Mouse (Mus musculus) heart, embryonic 16.5 days (tissue): Measurements from ENCODE around the gene Apln. TPM values are rescaled to one million over a fixed set of nuclear protein-coding genes. Genes with fewer than 3 reads are reported as not detected.

Experiments used
- ATAC-seq: fragments of 200-750 bp; cut with Nextera tagmentation; replicated peaks from 2 replicates; pipeline ENCODE4 v1.8.0; 2017; ENCODE audit warnings: moderate number of reproducible peaks; ENCODE audit not compliant: insufficient read depth, low FRiP score; ENCODE audit errors: extremely low read depth
- H3K27ac ChIP-seq: fragments of 300-500 bp; sonication (generic); 2 replicates; pipeline ENCODE4 v1.5.1; 2014; ENCODE audit warnings: mild to moderate bottlenecking, low read length, control low read depth, moderate library complexity
- H3K27me3 ChIP-seq: fragments of 300-500 bp; sonication (generic); 2 replicates; pipeline ENCODE4 v1.6.1; 2014; ENCODE audit warnings: low read length, mixed read lengths; ENCODE audit not compliant: control insufficient read depth, insufficient read depth
- H3K36me3 ChIP-seq: fragments of 300-500 bp; sonication (generic); 2 replicates; pipeline ENCODE4 v1.6.1; 2014; ENCODE audit not compliant: control insufficient read depth, insufficient read depth
- H3K4me1 ChIP-seq: fragments of 300-500 bp; sonication (generic); 2 replicates; pipeline ENCODE4 v1.6.1; 2014; ENCODE audit warnings: low read length, mixed read lengths; ENCODE audit not compliant: control insufficient read depth, insufficient read depth
- H3K4me2 ChIP-seq: fragments of 300-500 bp; sonication (generic); 2 replicates; pipeline ENCODE4 v1.6.1; 2014; ENCODE audit warnings: low read depth, mild to moderate bottlenecking, control low read depth, low read length
- H3K4me3 ChIP-seq: fragments of 300-500 bp; sonication (generic); 2 replicates; pipeline ENCODE4 v1.5.1; 2014; ENCODE audit warnings: mild to moderate bottlenecking, control low read depth, low read length
- H3K9ac ChIP-seq: fragments of 300-500 bp; sonication (generic); 2 replicates; pipeline ENCODE4 v1.6.1; 2014; ENCODE audit warnings: low read length, control low read depth
- H3K9me3 ChIP-seq: fragments of 300-500 bp; sonication (generic); replicated peaks from 2 replicates; pipeline ENCODE4 v1.6.1; 2016; ENCODE audit warnings: low read length; ENCODE audit not compliant: control insufficient read depth
- WGBS: fragments of 180-500 bp; shearing (Covaris S2); extraction: QIAGEN DNeasy Blood & Tissue Kit; methylation state at CpG from one replicate; pipeline ENCODE4 v1.1.7; 2014; 5-methylcytosine and 5-hydroxymethylcytosine counted together
- polyA plus RNA-seq: library from polyadenylated mRNA; unstranded; fragments of >200 nt; fragmentation: Nextera tagmentation; extraction: Ambion mirVana; gene quantifications from 2 replicates; pipeline ENCODE4 v1.2.1, GENCODE M21; 2015

Gene Apln
- polyA plus RNA-seq, 1 experiment from 2014 or later = 7.9 TPM

DNA sequence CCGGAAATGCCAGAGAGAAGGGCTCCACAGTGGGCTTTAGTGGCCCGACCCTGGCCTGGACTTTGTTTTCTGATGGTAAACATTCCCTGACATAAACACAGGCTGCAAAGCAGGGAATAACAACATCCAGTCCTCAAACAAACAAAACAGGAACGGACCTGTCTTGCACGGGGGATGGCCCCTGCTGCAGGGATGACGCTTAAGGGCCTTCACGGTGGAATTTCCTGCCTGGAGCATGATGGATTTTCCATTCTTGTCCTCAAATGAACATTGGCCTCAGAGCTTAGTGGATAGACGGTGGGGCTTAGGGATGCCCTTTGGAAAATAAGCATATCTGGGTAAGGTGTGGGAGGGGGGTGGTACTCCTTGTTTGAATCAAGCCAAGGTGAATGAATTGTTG lies 33.5 kb downstream of the Apln start:
- ATAC-seq = no peak
- no peak overlapping the region for H3K4me2 ChIP-seq
- no peak overlapping the region for H3K9ac ChIP-seq
- H3K4me1 ChIP-seq = no peaks in the 10 kb centered on the region
- no peaks in the 10 kb centered on the region for H3K36me3 ChIP-seq
- no peaks in the 10 kb centered on the region for H3K27me3 ChIP-seq
- no peak overlapping the region for H3K27ac ChIP-seq
- H3K9me3 ChIP-seq = no peaks in the 10 kb centered on the region
- H3K4me3 ChIP-seq = no peak overlapping the region
- 60% methylated on average over 7 of the region's 7 CpGs for whole genome bisulfite sequencing

DNA sequence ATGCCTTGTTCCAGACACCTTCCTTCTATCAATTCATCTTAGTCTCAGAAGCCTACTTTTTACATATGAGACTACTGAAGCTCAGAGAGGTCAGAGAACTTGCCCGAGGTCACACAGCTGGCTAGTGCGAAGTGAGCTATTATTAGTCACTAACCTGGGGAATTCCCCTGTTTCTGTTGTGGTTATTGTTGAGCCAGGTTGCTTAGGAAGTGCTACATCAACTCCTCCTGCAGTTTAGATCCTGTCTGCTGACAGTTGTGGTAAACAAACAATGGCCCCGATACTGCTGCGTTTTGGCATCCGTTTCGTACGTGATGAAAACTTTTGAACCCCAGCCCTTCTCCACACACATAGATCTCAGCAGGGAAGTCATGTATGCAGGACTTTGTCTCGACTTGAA lies 36.2 kb downstream of the Apln start:
- 67% methylated on average over 8 of the region's 8 CpGs for WGBS
- Histone ChIP-seq H3K27ac (no peak overlapping the region), H3K9me3 (no peaks in the 10 kb centered on the region)

GRCm38 (mm10) chrX:47992606-47993005 lies 42.0 kb downstream of the Apln start:
- H3K4me2 ChIP-seq = peak overlapping the region; percentile 37
- 0 out of 2 replicates have a peak overlapping the region, but pooled peaks have one; percentile 19 for H3K4me3 ChIP-seq
- H3K27me3 ChIP-seq = no peaks in the 10 kb centered on the region
- 0 out of 2 replicates have a peak, but pooled peaks cover 2% of the 10 kb centered on the region for H3K4me1 ChIP-seq
- no peaks in the 10 kb centered on the region for H3K36me3 ChIP-seq
- no peaks in the 10 kb centered on the region for H3K9me3 ChIP-seq
- 11% methylated on average over 8 of the region's 8 CpGs for WGBS
- ATAC-seq = no peak
- H3K9ac ChIP-seq = no peak overlapping the region
- no peak overlapping the region for H3K27ac ChIP-seq

More for the DNA sequence above, 36.2 kb downstream of the Apln start:
- no peak for ATAC-seq
- H3K4me2 ChIP-seq = no peak overlapping the region
- no peaks in the 10 kb centered on the region for H3K27me3 ChIP-seq
- no peaks in the 10 kb centered on the region for H3K36me3 ChIP-seq
- H3K4me1 ChIP-seq = no peaks in the 10 kb centered on the region
- H3K9ac ChIP-seq = no peak overlapping the region
- no peak overlapping the region for H3K4me3 ChIP-seq

- Histone ChIP-seq H3K9me3 (no peaks in the 10 kb centered on the region), H3K36me3 (no peaks in the 10 kb centered on the region)
- WGBS = 56% methylated on average over 8 of the region's 8 CpGs
These were observed 46.6 kb downstream of the Apln start for GRCm38 (mm10) chrX:47988024-47988423.

GRCm38 (mm10) chrX:47985000-47985619 lies 49.5 kb downstream of the Apln start:
- no peaks in the 10 kb centered on the region for H3K4me1 ChIP-seq
- H3K27ac ChIP-seq = no peak overlapping the region
- peak overlapping the region; percentile 31 for H3K4me3 ChIP-seq
- WGBS = 15% methylated on average over 19 of the region's 19 CpGs
- H3K4me2 ChIP-seq = peak overlapping the region; percentile 57
- ATAC-seq = no peak
- no peaks in the 10 kb centered on the region for H3K9me3 ChIP-seq
- no peak overlapping the region for H3K9ac ChIP-seq
- H3K27me3 ChIP-seq = no peaks in the 10 kb centered on the region
- H3K36me3 ChIP-seq = no peaks in the 10 kb centered on the region

More at GRCm38 (mm10) chrX:47988024-47988423, 46.6 kb downstream of the Apln start:
- H3K4me1 ChIP-seq = 0 out of 2 replicates have a peak, but pooled peaks cover 2% of the 10 kb centered on the region
- H3K4me3 ChIP-seq = no peak overlapping the region
- ATAC-seq = no peak
- H3K27ac ChIP-seq = no peak overlapping the region
- no peak overlapping the region for H3K9ac ChIP-seq
- H3K4me2 ChIP-seq = no peak overlapping the region
- no peaks in the 10 kb centered on the region for H3K27me3 ChIP-seq

DNA sequence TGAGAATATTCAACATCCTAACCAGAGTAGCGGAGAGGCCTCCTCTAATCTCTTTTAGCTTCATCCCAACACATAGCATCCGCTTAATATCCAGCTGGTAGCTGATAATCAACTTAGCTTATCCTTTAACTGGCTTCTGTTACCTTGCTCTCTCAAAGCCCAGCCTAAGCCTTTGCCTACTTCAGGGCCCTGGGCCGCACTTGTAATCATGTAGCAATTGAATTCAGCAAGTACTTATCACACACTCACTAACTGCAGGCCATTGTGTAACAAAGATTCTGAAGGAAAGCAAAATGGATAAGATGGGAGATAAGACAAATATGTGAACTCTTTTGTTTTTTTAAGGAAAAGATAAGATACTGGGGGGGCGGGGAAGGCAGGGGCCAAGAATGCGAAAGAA lies 57.6 kb downstream of the Apln start:
- Histone ChIP-seq H3K27ac (no peak overlapping the region), H3K4me3 (no peak overlapping the region), H3K9me3 (no peaks in the 10 kb centered on the region), H3K27me3 (no peaks in the 10 kb centered on the region), H3K4me1 (no peaks in the 10 kb centered on the region), H3K9ac (no peak overlapping the region), H3K4me2 (no peak overlapping the region), H3K36me3 (no peaks in the 10 kb centered on the region)
- no peak for ATAC-seq
- 45% methylated on average over 5 of the region's 5 CpGs for WGBS

- Histone ChIP-seq H3K9ac (no peak overlapping the region), H3K4me2 (no peak overlapping the region), H3K27me3 (no peaks in the 10 kb centered on the region), H3K36me3 (no peaks in the 10 kb centered on the region), H3K27ac (no peak overlapping the region), H3K9me3 (no peaks in the 10 kb centered on the region), H3K4me1 (no peaks in the 10 kb centered on the region), H3K4me3 (no peak overlapping the region)
- ATAC-seq = no peak
- WGBS = 57% methylated on average over 4 of the region's 4 CpGs
These were observed 58.1 kb downstream of the Apln start for GRCm38 (mm10) chrX:47976551-47976950.

Other genes with a start within 250 kb of the Apln start
- gene Smarca1, start 141.9 kb downstream of the Apln start, polyA plus RNA-seq = 17.4 and 20.2 TPM in 2 replicates
- 11.4 and 13.1 TPM in 2 replicates for gene Ocrl, start 122.5 kb downstream of the Apln start, polyA plus RNA-seq
- gene Xpnpep2, start 73.9 kb upstream of the Apln start, polyA plus RNA-seq = 0.84 and 0.98 TPM in 2 replicates
- gene Sash3, start 111.6 kb upstream of the Apln start, polyA plus RNA-seq = 8.8 and 22.3 TPM in 2 replicates
- 2.8 and 3.4 TPM in 2 replicates for gene Zdhhc9, start 174.0 kb upstream of the Apln start, polyA plus RNA-seq
- gene Utp14a, start 222.0 kb upstream of the Apln start, polyA plus RNA-seq = 8.8 and 9.0 TPM in 2 replicates